Mouse (Mus musculus): ENCODE measurements around the gene Gm3696. TPM values are rescaled to one million over a fixed set of nuclear protein-coding genes. Genes with fewer than 3 reads are reported as not detected.
A peak's percentile ranks its signal among the peaks of the same experiment; 100 is the strongest.
"Not testable (repeated sequence)": the region's sequence is repeated elsewhere in the genome, so short reads cannot be mapped to it uniquely, and the experiment has no call there.

The Gm3696 gene
- 0.82 and 1.1 TPM in 2 replicates for polyA plus RNA-seq (2015; fragmentation: Nextera tagmentation; extraction: Ambion mirVana)

GRCm38 (mm10) chr14:7100521-7100920 is at the start of gene Gm3696:
Gene Gm3696, minus strand, starts transcription at chr14:7100621.
- not testable (repeated sequence) for H3K36me3 ChIP-seq; H3K27ac ChIP-seq; H3K4me1 ChIP-seq; H3K27me3 ChIP-seq; H3K9ac ChIP-seq; H3K4me2 ChIP-seq; ATAC-seq (replicated peaks; ENCODE audit: low FRiP score); H3K4me3 ChIP-seq (replicated peaks); H3K9me3 ChIP-seq (replicated peaks)
- 86% methylated on average over 1 of the region's 3 CpGs for WGBS

GRCm38 (mm10) chr14:7125312-7125711 is 24.9 kb upstream of the Gm3696 start, which contains the start of gene Gm6676:
Gene Gm6676, minus strand, starts transcription at chr14:7125412.
- H3K27ac ChIP-seq; H3K27me3 ChIP-seq; H3K9ac ChIP-seq; H3K36me3 ChIP-seq; H3K4me1 ChIP-seq; H3K4me3 ChIP-seq (replicated peaks); H3K9me3 ChIP-seq (replicated peaks); H3K4me2 ChIP-seq; ATAC-seq (replicated peaks; ENCODE audit: low FRiP score): not testable (repeated sequence)
- WGBS: no CpG with 5 or more reads among the region's 2 CpGs

- not testable (repeated sequence) for H3K4me1 ChIP-seq; H3K36me3 ChIP-seq; H3K9me3 ChIP-seq (replicated peaks); H3K27me3 ChIP-seq
- peak overlapping the region; percentile 37; the same call in 1 of the 2 replicates for H3K9ac ChIP-seq
- H3K4me2 ChIP-seq: peak overlapping the region; percentile 63
- peak overlapping the region; percentile 47 for H3K4me3 ChIP-seq (replicated peaks)
- 0% methylated on average over 2 of the region's 54 CpGs for WGBS
- ATAC-seq (replicated peaks; ENCODE audit: low FRiP score): peak; percentile 66
- H3K27ac ChIP-seq: peak overlapping the region; percentile 56; the same call in 1 of the 2 replicates
Observed at GRCm38 (mm10) chr14:7105124-7105802, 4.8 kb upstream of the Gm3696 start.

- H3K4me3 ChIP-seq (replicated peaks); H3K4me2 ChIP-seq; H3K9ac ChIP-seq; H3K27me3 ChIP-seq; H3K9me3 ChIP-seq (replicated peaks); H3K4me1 ChIP-seq; ATAC-seq (replicated peaks; ENCODE audit: low FRiP score); H3K36me3 ChIP-seq; H3K27ac ChIP-seq: not testable (repeated sequence)
- no CpG with 5 or more reads among the region's 2 CpGs for WGBS
Observed at GRCm38 (mm10) chr14:7044870-7045269, 55.6 kb downstream of the Gm3696 start, which contains the start of gene Gm3685. Gene Gm3685, minus strand, starts transcription at chr14:7044970.

Other genes with a start within 250 kb of the Gm3696 start
- gene Gm3667, start 210.7 kb downstream of the Gm3696 start, polyA plus RNA-seq (2015; fragmentation: Nextera tagmentation; extraction: Ambion mirVana): 0.36 and 0.37 TPM in 2 replicates
- gene Gm6356, start 126.8 kb downstream of the Gm3696 start, polyA plus RNA-seq (2015; fragmentation: Nextera tagmentation; extraction: Ambion mirVana): not detected in 2 replicates
- gene Gm10406, start 73.2 kb downstream of the Gm3696 start, polyA plus RNA-seq (2015; fragmentation: Nextera tagmentation; extraction: Ambion mirVana): 0.44 and 0.45 TPM in 2 replicates
- gene Gm3685, start 55.7 kb downstream of the Gm3696 start, polyA plus RNA-seq (2015; fragmentation: Nextera tagmentation; extraction: Ambion mirVana): not detected in 2 replicates
- not detected in 2 replicates for gene Gm6676, start 24.8 kb upstream of the Gm3696 start, polyA plus RNA-seq (2015; fragmentation: Nextera tagmentation; extraction: Ambion mirVana)
- gene Gm3512, start 73.9 kb upstream of the Gm3696 start, polyA plus RNA-seq (2015; fragmentation: Nextera tagmentation; extraction: Ambion mirVana): 3.0 and 3.5 TPM in 2 replicates
- not detected in 2 replicates for gene Gm16434, start 93.9 kb upstream of the Gm3696 start, polyA plus RNA-seq (2015; fragmentation: Nextera tagmentation; extraction: Ambion mirVana)
- not detected in 2 replicates for gene Gm3727, start 164.1 kb upstream of the Gm3696 start, polyA plus RNA-seq (2015; fragmentation: Nextera tagmentation; extraction: Ambion mirVana)
- 0.37 and 0.57 TPM in 2 replicates for gene Gm3739, start 214.4 kb upstream of the Gm3696 start, polyA plus RNA-seq (2015; fragmentation: Nextera tagmentation; extraction: Ambion mirVana)
- gene Gm5797, start 231.8 kb upstream of the Gm3696 start, polyA plus RNA-seq (2015; fragmentation: Nextera tagmentation; extraction: Ambion mirVana): not detected in 2 replicates

All from kidney, embryonic 15.5 days (tissue).